Mouse (Mus musculus): ENCODE measurements around the gene Ocel1. TPM values are rescaled to one million over a fixed set of nuclear protein-coding genes. Genes with fewer than 3 reads are reported as not detected.

Ocel1 gene
- polyA plus RNA-seq, 1 experiment from 2014 or later: 4.2 TPM

- H3K9ac ChIP-seq (replicated peaks; ENCODE audit: low read length): no peak overlapping the region
- no peak for DNase-seq
- H3K9me3 ChIP-seq (ENCODE audit: control insufficient read depth, low read length): no peaks in the 10 kb centered on the region
- ATAC-seq (ENCODE audit: low FRiP score, low TSS enrichment): no peak
- no peaks in the 10 kb centered on the region for H3K27me3 ChIP-seq (ENCODE audit: control insufficient read depth, insufficient read depth, low read length)
- H3K4me3 ChIP-seq (replicated peaks; ENCODE audit: low read depth, low read length): no peak overlapping the region
- H3K4me1 ChIP-seq (ENCODE audit: control insufficient read depth, insufficient read depth, low read length): peaks cover 40% of the 10 kb centered on the region
- H3K36me3 ChIP-seq (ENCODE audit: control insufficient read depth, insufficient read depth, low read length): no peaks in the 10 kb centered on the region
- WGBS: 14% methylated on average over 12 of the region's 12 CpGs
- no peak overlapping the region for H3K4me2 ChIP-seq (ENCODE audit: low read length)
- no peak overlapping the region for H3K27ac ChIP-seq (replicated peaks; ENCODE audit: low read depth, low read length)
Measured at GRCm38 (mm10) chr8:71383396-71383795, 12.3 kb downstream of the Ocel1 start.

DNA sequence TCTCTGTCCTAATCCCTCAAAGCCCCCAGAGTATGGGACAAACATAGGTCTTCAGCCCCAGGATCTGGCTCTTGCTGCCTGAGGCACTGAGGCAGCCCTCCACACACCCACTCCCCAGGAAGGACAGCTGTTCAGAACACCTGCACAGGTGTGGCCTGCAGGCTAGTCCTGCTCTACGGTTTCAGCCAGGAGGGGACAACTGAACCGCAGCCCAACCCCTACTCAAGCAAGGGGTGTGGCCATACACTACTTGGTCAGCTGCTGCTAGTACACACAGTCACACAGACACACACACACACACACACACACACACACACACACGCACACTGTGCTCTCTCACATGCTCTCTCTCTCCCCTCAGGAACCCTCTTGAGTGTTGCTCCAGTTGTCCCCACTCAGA, 12.8 kb downstream of the Ocel1 start:
- H3K9ac ChIP-seq (replicated peaks; ENCODE audit: low read length): no peak overlapping the region

DNA sequence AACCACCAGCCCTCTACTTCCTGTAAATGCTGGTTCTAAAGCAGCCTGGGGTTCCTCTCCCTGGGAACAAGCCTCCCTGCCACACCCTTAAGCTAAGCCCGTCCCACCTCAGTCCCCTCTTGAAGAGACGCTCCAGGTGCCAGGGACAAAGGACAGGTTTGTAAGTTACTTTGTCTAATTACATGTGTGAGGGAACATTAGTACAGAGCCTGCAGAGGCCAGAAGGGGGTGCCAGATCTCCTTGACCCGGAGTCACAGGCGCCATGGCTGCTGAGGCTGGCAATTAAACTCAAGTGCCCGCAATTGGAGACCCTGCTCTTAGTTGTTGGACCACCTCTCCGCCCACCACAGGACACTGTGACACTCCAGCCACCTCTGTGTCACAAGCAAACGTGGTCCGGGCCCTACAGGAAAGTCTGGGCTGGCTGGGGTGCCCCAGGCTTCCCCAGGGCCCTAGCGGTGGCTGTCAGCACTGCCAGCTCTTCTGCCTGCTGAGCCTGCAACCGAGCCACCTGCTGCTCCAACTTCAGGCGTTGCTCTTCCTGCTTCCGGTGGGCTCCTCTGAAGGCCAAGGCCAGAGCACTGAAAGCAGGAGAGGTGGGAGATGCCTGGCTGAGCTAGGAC, 14.2 kb downstream of the Ocel1 start:
- Histone ChIP-seq H3K4me3 (replicated peaks; ENCODE audit: low read depth, low read length) (no peak overlapping the region), H3K4me1 (ENCODE audit: control insufficient read depth, insufficient read depth, low read length) (peaks cover 25% of the 10 kb centered on the region), H3K27me3 (ENCODE audit: control insufficient read depth, insufficient read depth, low read length) (no peaks in the 10 kb centered on the region), H3K9me3 (ENCODE audit: control insufficient read depth, low read length) (no peaks in the 10 kb centered on the region), H3K4me2 (ENCODE audit: low read length) (no peak overlapping the region), H3K36me3 (ENCODE audit: control insufficient read depth, insufficient read depth, low read length) (no peaks in the 10 kb centered on the region), H3K27ac (replicated peaks; ENCODE audit: low read depth, low read length) (no peak overlapping the region), H3K9ac (replicated peaks; ENCODE audit: low read length) (no peak overlapping the region)
- WGBS: 80% methylated on average over 12 of the region's 12 CpGs
- DNase-seq (no peak), ATAC-seq (ENCODE audit: low FRiP score, low TSS enrichment) (no peak)

More for the DNA sequence above, 12.8 kb downstream of the Ocel1 start:
- WGBS: 42% methylated on average over 3 of the region's 3 CpGs
- ATAC-seq (ENCODE audit: low FRiP score, low TSS enrichment): no peak
- Histone ChIP-seq H3K27me3 (ENCODE audit: control insufficient read depth, insufficient read depth, low read length) (no peaks in the 10 kb centered on the region), H3K4me1 (ENCODE audit: control insufficient read depth, insufficient read depth, low read length) (peaks cover 40% of the 10 kb centered on the region), H3K36me3 (ENCODE audit: control insufficient read depth, insufficient read depth, low read length) (no peaks in the 10 kb centered on the region), H3K27ac (replicated peaks; ENCODE audit: low read depth, low read length) (no peak overlapping the region), H3K9me3 (ENCODE audit: control insufficient read depth, low read length) (no peaks in the 10 kb centered on the region), H3K4me3 (replicated peaks; ENCODE audit: low read depth, low read length) (no peak overlapping the region), H3K4me2 (ENCODE audit: low read length) (no peak overlapping the region)
- no peak for DNase-seq

GRCm38 (mm10) chr8:71388267-71388666, 17.2 kb downstream of the Ocel1 start:
- H3K9ac ChIP-seq (replicated peaks; ENCODE audit: low read length): no peak overlapping the region
- H3K36me3 ChIP-seq (ENCODE audit: control insufficient read depth, insufficient read depth, low read length): no peaks in the 10 kb centered on the region
- no peak overlapping the region for H3K4me3 ChIP-seq (replicated peaks; ENCODE audit: low read depth, low read length)
- H3K9me3 ChIP-seq (ENCODE audit: control insufficient read depth, low read length): no peaks in the 10 kb centered on the region
- no peak for DNase-seq
- 0 out of 2 replicates have a peak, but pooled peaks cover 3% of the 10 kb centered on the region for H3K4me1 ChIP-seq (ENCODE audit: control insufficient read depth, insufficient read depth, low read length)
- ATAC-seq (ENCODE audit: low FRiP score, low TSS enrichment): no peak
- H3K27ac ChIP-seq (replicated peaks; ENCODE audit: low read depth, low read length): no peak overlapping the region
- WGBS: 81% methylated on average over 1 of the region's 1 CpGs
- H3K4me2 ChIP-seq (ENCODE audit: low read length): no peak overlapping the region
- no peaks in the 10 kb centered on the region for H3K27me3 ChIP-seq (ENCODE audit: control insufficient read depth, insufficient read depth, low read length)

- H3K9me3 ChIP-seq (ENCODE audit: control insufficient read depth, low read length): no peaks in the 10 kb centered on the region
- H3K4me2 ChIP-seq (ENCODE audit: low read length): no peak overlapping the region
- no peaks in the 10 kb centered on the region for H3K27me3 ChIP-seq (ENCODE audit: control insufficient read depth, insufficient read depth, low read length)
- H3K4me3 ChIP-seq (replicated peaks; ENCODE audit: low read depth, low read length): no peak overlapping the region
- WGBS: 86% methylated on average over 2 of the region's 2 CpGs
- H3K9ac ChIP-seq (replicated peaks; ENCODE audit: low read length): no peak overlapping the region
- no peaks in the 10 kb centered on the region; the same call in 1 of the 2 replicates for H3K4me1 ChIP-seq (ENCODE audit: control insufficient read depth, insufficient read depth, low read length)
- ATAC-seq (ENCODE audit: low FRiP score, low TSS enrichment) (no peak), DNase-seq (no peak)
- no peaks in the 10 kb centered on the region for H3K36me3 ChIP-seq (ENCODE audit: control insufficient read depth, insufficient read depth, low read length)
- H3K27ac ChIP-seq (replicated peaks; ENCODE audit: low read depth, low read length): no peak overlapping the region
Measured at GRCm38 (mm10) chr8:71391696-71392095, 20.6 kb downstream of the Ocel1 start.

- Histone ChIP-seq H3K36me3 (ENCODE audit: control insufficient read depth, insufficient read depth, low read length) (no peaks in the 10 kb centered on the region), H3K27me3 (ENCODE audit: control insufficient read depth, insufficient read depth, low read length) (no peaks in the 10 kb centered on the region), H3K4me3 (replicated peaks; ENCODE audit: low read depth, low read length) (no peak overlapping the region), H3K4me1 (ENCODE audit: control insufficient read depth, insufficient read depth, low read length) (peaks cover 3% of the 10 kb centered on the region; the same call in 1 of the 2 replicates), H3K4me2 (ENCODE audit: low read length) (no peak overlapping the region), H3K9ac (replicated peaks; ENCODE audit: low read length) (no peak overlapping the region), H3K27ac (replicated peaks; ENCODE audit: low read depth, low read length) (no peak overlapping the region), H3K9me3 (ENCODE audit: control insufficient read depth, low read length) (no peaks in the 10 kb centered on the region)
- DNase-seq (no peak), ATAC-seq (ENCODE audit: low FRiP score, low TSS enrichment) (no peak)
- 78% methylated on average over 5 of the region's 5 CpGs for WGBS
Measured at GRCm38 (mm10) chr8:71392391-71392790, 21.3 kb downstream of the Ocel1 start.

GRCm38 (mm10) chr8:71392871-71393270, 21.8 kb downstream of the Ocel1 start:
- no peak overlapping the region for H3K9ac ChIP-seq (replicated peaks; ENCODE audit: low read length)
- H3K9me3 ChIP-seq (ENCODE audit: control insufficient read depth, low read length): no peaks in the 10 kb centered on the region
- no peaks in the 10 kb centered on the region for H3K27me3 ChIP-seq (ENCODE audit: control insufficient read depth, insufficient read depth, low read length)
- no peaks in the 10 kb centered on the region for H3K36me3 ChIP-seq (ENCODE audit: control insufficient read depth, insufficient read depth, low read length)
- peaks cover 8% of the 10 kb centered on the region; the same call in 1 of the 2 replicates for H3K4me1 ChIP-seq (ENCODE audit: control insufficient read depth, insufficient read depth, low read length)
- H3K4me3 ChIP-seq (replicated peaks; ENCODE audit: low read depth, low read length): no peak overlapping the region
- no peak overlapping the region for H3K27ac ChIP-seq (replicated peaks; ENCODE audit: low read depth, low read length)
- 17% methylated on average over 3 of the region's 3 CpGs for WGBS
- H3K4me2 ChIP-seq (ENCODE audit: low read length): no peak overlapping the region
- no peak for ATAC-seq (ENCODE audit: low FRiP score, low TSS enrichment)
- DNase-seq: peak; percentile 57

DNA sequence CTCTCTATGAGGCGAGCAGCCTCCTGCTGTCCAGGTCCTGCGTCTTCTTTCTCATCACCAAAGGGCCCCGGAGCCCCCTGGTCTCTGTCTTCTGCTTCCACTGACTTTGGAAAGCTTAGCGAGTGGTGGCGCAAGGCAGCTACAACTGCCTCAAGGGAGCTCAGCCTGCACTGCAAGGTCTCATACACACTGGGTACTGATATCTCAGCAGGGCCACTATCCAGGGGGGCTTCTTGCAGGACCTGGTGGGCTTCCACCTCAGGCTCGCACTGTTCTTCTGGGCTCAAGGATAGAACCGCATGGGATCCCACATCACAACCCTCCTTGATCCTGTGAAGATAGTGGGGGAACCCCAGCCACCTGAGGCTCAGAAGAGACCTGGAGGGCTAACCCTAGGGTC, 23.4 kb downstream of the Ocel1 start:
- Histone ChIP-seq H3K4me2 (ENCODE audit: low read length) (no peak overlapping the region), H3K27ac (replicated peaks; ENCODE audit: low read depth, low read length) (no peak overlapping the region), H3K9ac (replicated peaks; ENCODE audit: low read length) (no peak overlapping the region), H3K4me1 (ENCODE audit: control insufficient read depth, insufficient read depth, low read length) (peaks cover 8% of the 10 kb centered on the region; the same call in 1 of the 2 replicates), H3K4me3 (replicated peaks; ENCODE audit: low read depth, low read length) (no peak overlapping the region), H3K36me3 (ENCODE audit: control insufficient read depth, insufficient read depth, low read length) (peaks cover 10% of the 10 kb centered on the region), H3K9me3 (ENCODE audit: control insufficient read depth, low read length) (no peaks in the 10 kb centered on the region), H3K27me3 (ENCODE audit: control insufficient read depth, insufficient read depth, low read length) (no peaks in the 10 kb centered on the region)
- ATAC-seq (ENCODE audit: low FRiP score, low TSS enrichment): no peak
- no peak for DNase-seq
- WGBS: 86% methylated on average over 7 of the region's 7 CpGs

GRCm38 (mm10) chr8:71395071-71395470, 24.0 kb downstream of the Ocel1 start:
- WGBS: 85% methylated on average over 10 of the region's 10 CpGs
- DNase-seq (no peak), ATAC-seq (ENCODE audit: low FRiP score, low TSS enrichment) (no peak)
- peaks cover 8% of the 10 kb centered on the region; the same call in 1 of the 2 replicates for H3K4me1 ChIP-seq (ENCODE audit: control insufficient read depth, insufficient read depth, low read length)
- no peak overlapping the region for H3K4me3 ChIP-seq (replicated peaks; ENCODE audit: low read depth, low read length)
- H3K9me3 ChIP-seq (ENCODE audit: control insufficient read depth, low read length): no peaks in the 10 kb centered on the region
- H3K4me2 ChIP-seq (ENCODE audit: low read length): no peak overlapping the region
- H3K27ac ChIP-seq (replicated peaks; ENCODE audit: low read depth, low read length): no peak overlapping the region; the same call in 1 of the 2 replicates
- H3K9ac ChIP-seq (replicated peaks; ENCODE audit: low read length): no peak overlapping the region
- peaks cover 14% of the 10 kb centered on the region for H3K36me3 ChIP-seq (ENCODE audit: control insufficient read depth, insufficient read depth, low read length)
- no peaks in the 10 kb centered on the region for H3K27me3 ChIP-seq (ENCODE audit: control insufficient read depth, insufficient read depth, low read length)
